Mouse (Mus musculus) lung, embryonic 14.5 days (tissue): ENCODE measurements around the gene Pdik1l. TPM values are rescaled to one million over a fixed set of nuclear protein-coding genes. Genes with fewer than 3 reads are reported as not detected.

Source experiments
- ATAC-seq: fragments of 200-750 bp; cut with Nextera tagmentation; 2 replicates; pipeline ENCODE4 v1.8.0; 2017; ENCODE audit warnings: mild to moderate bottlenecking, moderate TSS enrichment, moderate library complexity; ENCODE audit not compliant: insufficient read depth
- DNase-seq: peaks from one replicate; pipeline ENCODE4 v3.0.0-alpha.2; 2015
- H3K27ac ChIP-seq: fragments of 300-500 bp; sonication (generic); 2 replicates; pipeline ENCODE4 v1.5.1; 2014; ENCODE audit warnings: low read depth, mild to moderate bottlenecking, moderate library complexity
- H3K27me3 ChIP-seq: fragments of 300-500 bp; sonication (generic); 2 replicates; pipeline ENCODE4 v1.6.1; 2014; ENCODE audit warnings: low read length, control low read depth; ENCODE audit not compliant: insufficient read depth
- H3K36me3 ChIP-seq: fragments of 300-500 bp; sonication (generic); 2 replicates; pipeline ENCODE4 v1.6.1; 2014; ENCODE audit warnings: control low read depth; ENCODE audit not compliant: insufficient read depth
- H3K4me1 ChIP-seq: fragments of 300-500 bp; sonication (generic); 2 replicates; pipeline ENCODE4 v1.6.1; 2014; ENCODE audit warnings: antibody characterized with exemption, control low read depth; ENCODE audit not compliant: insufficient read depth
- H3K4me2 ChIP-seq: fragments of 300-500 bp; sonication (generic); 2 replicates; pipeline ENCODE4 v1.6.1; 2014; ENCODE audit warnings: mild to moderate bottlenecking
- H3K4me3 ChIP-seq: fragments of 300-500 bp; sonication (generic); 2 replicates; pipeline ENCODE4 v1.5.1; 2014; ENCODE audit warnings: low read depth, low read length
- H3K9ac ChIP-seq: fragments of 300-500 bp; sonication (generic); 2 replicates; pipeline ENCODE4 v1.6.1; 2014
- H3K9me3 ChIP-seq: fragments of 300-500 bp; sonication (generic); 2 replicates; pipeline ENCODE4 v1.6.1; 2016; ENCODE audit warnings: low read depth, low read length, control low read depth
- CTCF ChIP-seq: IDR thresholded peaks from 2 replicates; pipeline ENCODE4 v1.5.1; 2016; ENCODE audit warnings: antibody characterized with exemption, low read depth
- WGBS: fragments of 180-500 bp; shearing (Covaris S2); extraction: QIAGEN DNeasy Blood & Tissue Kit; methylation state at CpG from one replicate; pipeline ENCODE4 v1.1.7; 2014; 5-methylcytosine and 5-hydroxymethylcytosine counted together
- polyA plus RNA-seq: library from polyadenylated mRNA; unstranded; fragments of >200 nt; fragmentation: Nextera tagmentation; extraction: Ambion mirVana; gene quantifications from 2 replicates; pipeline ENCODE4 v1.2.1, GENCODE M21; 2014

Pdik1l gene
- 21.2 and 21.4 TPM in 2 replicates for polyA plus RNA-seq

DNA sequence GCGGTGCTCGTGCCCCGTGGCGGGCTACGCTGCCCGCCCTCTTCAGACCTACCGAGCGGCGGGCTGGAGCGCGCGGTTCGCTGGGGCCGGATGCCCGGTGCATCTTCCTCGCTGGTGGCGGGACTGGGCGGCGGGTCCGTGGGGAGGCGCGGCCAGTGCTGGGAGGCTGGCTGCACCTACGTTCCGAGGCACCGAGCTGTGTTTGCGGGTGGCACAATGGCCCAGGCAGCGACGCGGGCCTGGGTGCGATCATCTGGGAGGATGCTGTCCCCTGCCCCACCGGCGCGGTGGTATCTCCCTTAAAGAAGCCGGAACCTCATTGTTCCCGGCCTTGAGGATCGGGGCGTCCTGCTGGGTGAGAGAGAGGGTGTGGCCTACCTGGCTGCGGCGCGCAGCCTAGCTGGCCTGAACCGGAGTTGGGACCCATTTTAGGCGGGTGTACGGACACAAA lies at the start of gene Pdik1l:
Pdik1l (minus strand) TSS at position 321 of the 451 bp plus-strand sequence.
- Histone ChIP-seq H3K4me1 (peaks cover 2% of the 10 kb centered on the region; the same call in 1 of the 2 replicates), H3K27me3 (no peaks in the 10 kb centered on the region), H3K9me3 (no peaks in the 10 kb centered on the region), H3K9ac (peak within 1 kb of the TSS; percentile 96), H3K36me3 (peaks cover 19% of the 10 kb centered on the region), H3K27ac (peak within 1 kb of the TSS; percentile 99), H3K4me2 (peak within 1 kb of the TSS; percentile 96), H3K4me3 (peak within 1 kb of the TSS; percentile 99)
- DNase-seq: peak; percentile 86
- peak; percentile 82 for ATAC-seq
- TF ChIP-seq CTCF: no peak
- WGBS: 0% methylated on average over 43 of the region's 43 CpGs

DNA sequence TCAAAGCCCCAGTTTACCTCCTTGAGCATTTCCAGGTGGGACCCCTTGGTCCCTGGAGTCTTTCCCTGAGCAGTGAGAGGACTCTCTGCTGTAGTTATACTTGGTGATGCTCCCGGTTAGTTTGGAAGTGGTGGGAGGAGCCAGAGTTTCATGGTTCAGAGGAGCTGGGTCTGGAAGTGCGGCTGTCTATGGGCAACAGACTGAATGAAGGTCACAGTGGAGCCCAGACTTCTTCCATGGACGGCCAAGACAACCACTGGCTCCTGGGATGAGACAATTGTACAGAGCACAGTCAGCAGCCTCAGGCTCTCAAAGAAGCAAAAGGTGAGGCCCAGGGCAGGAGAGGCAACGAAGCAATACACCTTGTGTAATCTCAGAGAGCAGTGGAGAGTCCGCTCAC lies 42.6 kb upstream of the Pdik1l start:
- no peak for DNase-seq
- Histone ChIP-seq H3K4me1 (no peaks in the 10 kb centered on the region), H3K9me3 (no peaks in the 10 kb centered on the region), H3K9ac (no peak overlapping the region), H3K27me3 (no peaks in the 10 kb centered on the region), H3K27ac (no peak overlapping the region), H3K36me3 (no peaks in the 10 kb centered on the region), H3K4me3 (no peak overlapping the region), H3K4me2 (no peak overlapping the region)
- WGBS: 63% methylated on average over 5 of the region's 5 CpGs
- no peak for TF ChIP-seq CTCF
- no peak for ATAC-seq

DNA sequence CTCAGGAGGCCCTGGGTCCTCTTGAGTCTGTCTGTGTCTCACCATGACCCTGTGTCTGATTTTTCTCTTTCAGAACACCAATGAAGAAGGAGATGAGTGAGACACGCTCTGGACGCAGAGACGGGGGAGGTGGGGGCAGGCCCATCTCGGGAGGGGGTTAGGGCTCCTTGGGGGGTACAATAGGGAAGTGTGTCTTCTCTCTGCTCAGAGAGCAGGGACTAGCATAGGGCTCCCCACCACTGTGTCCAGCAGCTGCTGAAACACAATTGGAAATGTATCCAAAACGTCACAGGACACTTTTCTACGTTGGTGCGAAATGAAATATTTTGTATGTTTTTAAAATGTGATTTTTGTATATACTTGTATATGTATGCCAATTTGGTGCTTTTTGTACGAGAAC lies 41.1 kb upstream of the Pdik1l start:
- H3K4me3 ChIP-seq: no peak overlapping the region
- H3K9ac ChIP-seq: no peak overlapping the region
- DNase-seq (peak; percentile 44), ATAC-seq (peak; percentile 75)
- H3K4me2 ChIP-seq: no peak overlapping the region
- no peak for TF ChIP-seq CTCF
- 48% methylated on average over 8 of the region's 8 CpGs for WGBS
- no peaks in the 10 kb centered on the region for H3K9me3 ChIP-seq
- H3K27me3 ChIP-seq: no peaks in the 10 kb centered on the region
- no peaks in the 10 kb centered on the region for H3K36me3 ChIP-seq
- H3K4me1 ChIP-seq: no peaks in the 10 kb centered on the region
- H3K27ac ChIP-seq: no peak overlapping the region

DNA sequence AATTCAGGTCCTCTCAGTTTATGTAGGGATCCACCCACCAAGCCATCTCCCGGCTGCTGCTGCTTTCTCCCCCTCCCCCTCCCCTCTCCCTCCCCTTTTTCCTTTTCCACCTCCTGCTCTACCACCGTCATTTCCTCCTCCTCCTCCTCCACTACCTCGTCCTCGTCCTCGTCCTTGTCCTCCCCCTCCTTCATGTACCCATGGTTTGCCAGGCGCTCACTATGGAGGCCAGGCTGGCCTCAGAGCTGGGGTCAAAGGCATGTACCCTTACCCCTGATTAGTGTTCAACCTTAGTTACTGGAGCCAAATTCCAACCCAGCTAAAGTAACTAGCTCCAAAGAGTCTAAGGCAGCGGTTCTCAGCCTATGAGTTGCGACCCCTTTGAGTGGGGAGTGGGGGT lies 40.5 kb upstream of the Pdik1l start:
- H3K27ac ChIP-seq: no peak overlapping the region
- no peaks in the 10 kb centered on the region for H3K36me3 ChIP-seq
- no peaks in the 10 kb centered on the region for H3K27me3 ChIP-seq
- no peak for TF ChIP-seq CTCF
- no peaks in the 10 kb centered on the region for H3K9me3 ChIP-seq
- ATAC-seq (no peak), DNase-seq (no peak)
- no peak overlapping the region for H3K4me2 ChIP-seq
- H3K4me3 ChIP-seq: no peak overlapping the region
- no peak overlapping the region for H3K9ac ChIP-seq
- WGBS: 49% methylated on average over 8 of the region's 8 CpGs
- no peaks in the 10 kb centered on the region for H3K4me1 ChIP-seq

DNA sequence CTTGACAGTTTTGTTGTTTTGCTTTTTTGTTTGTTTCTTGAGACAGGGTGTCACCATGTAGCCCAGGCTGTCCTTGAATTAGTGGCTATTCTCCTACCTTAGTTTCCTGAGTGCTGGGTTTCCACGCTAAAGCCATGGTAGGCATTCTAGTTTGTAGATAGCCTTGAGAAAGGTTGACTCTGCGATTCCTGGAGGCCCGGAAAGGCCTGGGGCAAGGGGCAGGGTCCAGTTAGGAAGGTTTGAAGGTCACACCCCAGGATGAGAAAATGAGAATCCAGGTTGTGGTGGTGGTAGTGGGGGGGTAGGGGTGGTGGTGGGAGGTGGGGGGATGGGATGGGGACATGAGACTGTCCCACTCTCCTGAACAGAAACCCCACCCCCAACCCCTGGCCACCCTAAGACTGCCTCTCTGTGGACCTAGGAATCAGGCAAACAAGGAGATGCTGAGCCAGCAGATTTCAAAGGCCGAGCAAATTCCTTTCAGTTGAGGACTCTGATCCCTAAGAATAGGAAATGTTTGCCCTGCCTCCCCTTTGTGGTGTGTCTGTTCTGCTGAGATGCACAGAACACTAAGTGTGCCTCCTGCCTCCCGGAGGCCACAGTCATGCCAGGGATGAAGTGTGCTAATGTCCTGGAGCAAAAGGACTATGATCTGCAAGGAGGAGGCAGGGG lies 39.3 kb upstream of the Pdik1l start:
- Histone ChIP-seq H3K27me3 (no peaks in the 10 kb centered on the region), H3K4me1 (no peaks in the 10 kb centered on the region), H3K27ac (no peak overlapping the region), H3K9me3 (no peaks in the 10 kb centered on the region), H3K4me2 (no peak overlapping the region), H3K36me3 (no peaks in the 10 kb centered on the region), H3K4me3 (no peak overlapping the region), H3K9ac (no peak overlapping the region)
- no peak for TF ChIP-seq CTCF
- DNase-seq (peak; percentile 39), ATAC-seq (no peak)
- 55% methylated on average over 5 of the region's 5 CpGs for WGBS

DNA sequence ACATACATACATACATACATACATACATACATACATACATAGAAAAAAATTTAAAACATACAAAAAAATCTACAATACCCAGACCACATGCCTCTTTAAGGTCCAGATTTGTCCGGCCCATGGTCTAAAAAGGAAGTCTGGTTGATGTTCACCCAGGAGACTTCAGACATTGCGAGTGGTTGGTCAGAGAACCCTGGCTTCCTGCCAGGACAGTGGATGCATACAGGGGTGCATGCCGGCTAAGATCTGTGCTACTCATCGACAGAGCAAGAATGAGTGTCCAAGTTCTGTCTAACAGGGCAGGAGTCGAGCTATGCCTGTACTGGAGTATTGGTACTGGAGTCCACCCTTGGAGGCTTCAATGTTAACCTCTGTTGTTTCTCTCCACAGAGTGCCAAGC lies 37.0 kb upstream of the Pdik1l start:
- Histone ChIP-seq H3K9me3 (no peaks in the 10 kb centered on the region), H3K9ac (no peak overlapping the region), H3K27ac (no peak overlapping the region), H3K27me3 (no peaks in the 10 kb centered on the region), H3K4me1 (no peaks in the 10 kb centered on the region), H3K4me3 (no peak overlapping the region), H3K36me3 (no peaks in the 10 kb centered on the region), H3K4me2 (no peak overlapping the region)
- no peak for TF ChIP-seq CTCF
- peak; percentile 42 for DNase-seq
- 37% methylated on average over 5 of the region's 5 CpGs for WGBS
- ATAC-seq: no peak

DNA sequence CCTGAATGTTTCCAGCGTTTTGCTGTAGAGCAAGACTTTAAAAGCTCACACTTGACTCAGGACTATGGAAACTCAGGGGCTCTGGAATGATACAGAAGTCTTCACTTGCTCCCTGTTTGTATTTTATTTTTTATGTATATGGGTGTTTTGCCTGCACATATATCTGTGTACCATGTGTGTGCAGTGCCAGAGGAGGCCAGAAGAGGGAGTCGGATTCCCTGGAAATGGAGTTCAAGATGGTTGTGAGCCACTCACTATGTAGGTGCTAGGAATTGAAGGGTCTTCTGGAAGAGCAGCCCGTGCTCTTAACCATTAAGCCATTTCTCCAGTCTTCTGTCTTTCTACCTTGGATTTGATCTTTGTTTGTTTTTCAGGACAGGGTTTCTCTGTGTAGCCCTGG lies 33.8 kb upstream of the Pdik1l start:
- H3K9me3 ChIP-seq: no peaks in the 10 kb centered on the region
- ATAC-seq (no peak), DNase-seq (no peak)
- H3K9ac ChIP-seq: no peak overlapping the region
- H3K27ac ChIP-seq: no peak overlapping the region
- no peak overlapping the region for H3K4me2 ChIP-seq
- 63% methylated on average over 3 of the region's 3 CpGs for WGBS
- no peak overlapping the region for H3K4me3 ChIP-seq
- H3K36me3 ChIP-seq: no peaks in the 10 kb centered on the region
- H3K4me1 ChIP-seq: no peaks in the 10 kb centered on the region
- H3K27me3 ChIP-seq: no peaks in the 10 kb centered on the region
- TF ChIP-seq CTCF: peak; percentile 37; the same call in 1 of the 2 replicates
